Mouse (Mus musculus): ENCODE data around the gene Cyp19a1. TPM values are rescaled to one million over a fixed set of nuclear protein-coding genes. Genes with fewer than 3 reads are reported as not detected.

Cyp19a1 gene
- polyA plus RNA-seq, 1 experiment: not detected

DNA sequence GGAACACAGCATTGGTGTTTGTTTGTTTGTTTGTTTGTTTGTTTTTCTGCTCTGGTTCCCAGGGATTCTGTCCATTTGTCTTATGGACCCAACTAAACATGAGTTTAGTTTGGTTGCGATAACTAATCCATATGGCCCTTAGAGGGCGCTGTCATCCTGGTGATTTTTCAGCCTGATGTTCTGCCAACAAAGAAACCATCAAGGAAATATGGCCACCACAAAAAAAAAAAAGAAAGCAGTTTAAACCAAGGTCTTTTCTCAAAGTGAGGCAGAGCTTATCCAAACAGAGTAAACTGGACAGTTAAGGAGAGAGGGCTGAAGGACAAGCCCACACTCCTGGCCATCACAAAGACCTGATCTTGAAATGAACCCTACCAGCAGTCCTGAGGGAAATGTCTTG lies 86.6 kb downstream of the Cyp19a1 start:
- Histone ChIP-seq H3K36me3 (ENCODE audit: control insufficient read depth, insufficient read depth, low read length) (no peaks in the 10 kb centered on the region), H3K4me3 (ENCODE audit: extremely low read depth, insufficient read depth, insufficient read length) (no peak overlapping the region), H3K4me1 (ENCODE audit: control insufficient read depth, insufficient read depth, insufficient read length) (no peaks in the 10 kb centered on the region), H3K27me3 (ENCODE audit: control insufficient read depth, insufficient read depth, low read length) (no peaks in the 10 kb centered on the region), H3K27ac (ENCODE audit: insufficient read depth, low read length) (no peak overlapping the region)
- TF ChIP-seq POLR2A (IDR thresholded peaks at IDR 0.05; ENCODE audit: low read depth, low read length) (no peak), CTCF (IDR thresholded peaks at IDR 0.05; ENCODE audit: extremely low read depth, insufficient read depth, insufficient read length, insufficient replicate concordance) (no peak)
- DNase-seq (ENCODE audit: low read depth in 1 of 2, low spot score in 2 of 2): no peak
- 14% methylated on average over 2 of the region's 2 CpGs for WGBS

DNA sequence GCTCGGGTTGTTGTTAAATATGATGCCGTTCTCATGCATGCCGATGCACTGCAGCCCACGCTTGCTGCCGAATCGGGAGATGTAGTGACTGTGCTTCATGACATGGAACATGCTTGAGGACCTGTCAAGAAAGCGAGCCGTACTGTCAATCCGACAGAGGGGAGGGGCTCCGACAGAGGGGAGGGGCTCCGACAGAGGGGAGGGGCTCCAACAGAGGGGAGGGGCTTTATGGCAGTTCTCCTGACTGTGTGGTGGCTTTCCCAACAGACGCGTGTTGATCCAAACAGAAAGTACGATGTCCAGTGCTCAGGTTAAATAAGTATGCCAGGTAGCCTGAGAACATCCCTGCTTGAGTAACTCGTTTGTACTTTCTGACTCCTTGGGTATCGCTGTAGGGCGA lies 87.7 kb downstream of the Cyp19a1 start:
- no peaks in the 10 kb centered on the region for H3K4me1 ChIP-seq (ENCODE audit: control insufficient read depth, insufficient read depth, insufficient read length)
- TF ChIP-seq CTCF (IDR thresholded peaks at IDR 0.05; ENCODE audit: extremely low read depth, insufficient read depth, insufficient read length, insufficient replicate concordance) (no peak), POLR2A (IDR thresholded peaks at IDR 0.05; ENCODE audit: low read depth, low read length) (no peak)
- H3K27me3 ChIP-seq (ENCODE audit: control insufficient read depth, insufficient read depth, low read length): no peaks in the 10 kb centered on the region
- DNase-seq (ENCODE audit: low read depth in 1 of 2, low spot score in 2 of 2): no peak
- no peak overlapping the region for H3K4me3 ChIP-seq (ENCODE audit: extremely low read depth, insufficient read depth, insufficient read length)
- 78% methylated on average over 17 of the region's 17 CpGs for WGBS
- H3K36me3 ChIP-seq (ENCODE audit: control insufficient read depth, insufficient read depth, low read length): no peaks in the 10 kb centered on the region
- H3K27ac ChIP-seq (ENCODE audit: insufficient read depth, low read length): no peak overlapping the region

DNA sequence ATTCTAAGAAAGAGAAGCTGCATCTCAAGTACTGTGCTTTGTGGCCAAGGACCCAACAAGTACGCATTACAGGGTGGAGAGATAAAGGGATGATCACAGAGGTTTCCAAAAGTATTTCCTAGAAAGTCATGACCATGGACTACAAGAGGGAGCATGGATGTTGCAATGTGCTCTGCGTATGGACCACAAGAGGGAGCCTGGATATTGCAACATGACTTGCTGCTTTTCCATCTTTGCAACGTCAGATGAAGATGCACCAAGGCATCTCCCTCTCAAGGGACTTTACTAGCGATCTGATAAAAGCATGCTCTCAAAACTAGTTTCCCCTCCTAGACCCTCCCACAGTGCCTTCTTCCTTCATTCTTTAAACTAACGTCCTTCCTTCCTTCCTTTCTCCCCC lies 98.4 kb downstream of the Cyp19a1 start:
- Histone ChIP-seq H3K27ac (ENCODE audit: insufficient read depth, low read length) (no peak overlapping the region), H3K4me1 (ENCODE audit: control insufficient read depth, insufficient read depth, insufficient read length) (no peaks in the 10 kb centered on the region), H3K27me3 (ENCODE audit: control insufficient read depth, insufficient read depth, low read length) (no peaks in the 10 kb centered on the region; the same call in 1 of the 2 replicates), H3K4me3 (ENCODE audit: extremely low read depth, insufficient read depth, insufficient read length) (no peak overlapping the region), H3K36me3 (ENCODE audit: control insufficient read depth, insufficient read depth, low read length) (no peaks in the 10 kb centered on the region)
- WGBS: 44% methylated on average over 5 of the region's 5 CpGs
- no peak for TF ChIP-seq CTCF (IDR thresholded peaks at IDR 0.05; ENCODE audit: extremely low read depth, insufficient read depth, insufficient read length, insufficient replicate concordance)
- no peak for TF ChIP-seq POLR2A (IDR thresholded peaks at IDR 0.05; ENCODE audit: low read depth, low read length)
- no peak for DNase-seq (ENCODE audit: low read depth in 1 of 2, low spot score in 2 of 2)

DNA sequence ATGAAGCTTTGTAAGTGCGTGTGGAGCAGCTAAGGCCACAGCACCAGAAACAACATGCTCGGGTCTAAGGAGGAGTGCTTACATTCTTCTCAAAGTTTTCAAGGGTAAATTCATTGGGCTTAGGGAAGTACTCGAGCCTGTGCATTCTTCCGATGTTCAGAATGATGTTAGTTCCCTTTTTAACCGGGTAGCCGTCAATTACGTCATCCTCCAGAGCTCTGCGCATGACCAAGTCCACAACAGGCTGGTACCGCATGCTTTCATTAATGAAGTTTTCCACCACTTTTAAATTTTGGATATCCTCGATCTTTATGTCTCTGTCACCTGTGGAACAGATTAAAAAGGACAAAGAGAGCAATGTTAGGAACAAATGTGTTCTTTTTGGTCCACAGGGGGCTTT lies 99.5 kb downstream of the Cyp19a1 start:
- WGBS: 23% methylated on average over 10 of the region's 10 CpGs
- Histone ChIP-seq H3K36me3 (ENCODE audit: control insufficient read depth, insufficient read depth, low read length) (no peaks in the 10 kb centered on the region), H3K27ac (ENCODE audit: insufficient read depth, low read length) (no peak overlapping the region), H3K4me1 (ENCODE audit: control insufficient read depth, insufficient read depth, insufficient read length) (no peaks in the 10 kb centered on the region), H3K4me3 (ENCODE audit: extremely low read depth, insufficient read depth, insufficient read length) (no peak overlapping the region), H3K27me3 (ENCODE audit: control insufficient read depth, insufficient read depth, low read length) (no peaks in the 10 kb centered on the region; the same call in 1 of the 2 replicates)
- TF ChIP-seq POLR2A (IDR thresholded peaks at IDR 0.05; ENCODE audit: low read depth, low read length) (no peak), CTCF (IDR thresholded peaks at IDR 0.05; ENCODE audit: extremely low read depth, insufficient read depth, insufficient read length, insufficient replicate concordance) (no peak)
- no peak for DNase-seq (ENCODE audit: low read depth in 1 of 2, low spot score in 2 of 2)

DNA sequence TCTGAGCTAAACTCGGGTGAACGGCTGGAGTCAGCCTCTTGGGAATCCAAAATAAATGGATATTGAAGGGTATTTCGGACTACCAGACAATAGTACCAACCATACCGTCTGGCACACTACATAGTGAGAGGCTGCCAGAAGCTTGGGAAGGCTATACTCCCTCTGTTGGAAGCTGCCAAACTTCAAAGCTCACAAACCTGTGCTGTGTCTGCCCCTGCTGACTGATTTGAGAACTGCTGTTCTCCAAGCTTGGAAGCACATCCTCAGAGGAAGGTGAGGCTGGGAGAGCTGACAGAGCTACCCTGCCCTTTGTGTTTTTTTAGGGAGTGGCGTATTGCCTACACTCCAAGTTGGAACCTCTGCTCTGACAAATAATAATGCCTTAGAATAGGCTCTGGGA lies 104.8 kb downstream of the Cyp19a1 start:
- no peak for DNase-seq (ENCODE audit: low read depth in 1 of 2, low spot score in 2 of 2)
- WGBS: 81% methylated on average over 5 of the region's 5 CpGs
- Histone ChIP-seq H3K4me1 (ENCODE audit: control insufficient read depth, insufficient read depth, insufficient read length) (no peaks in the 10 kb centered on the region), H3K27me3 (ENCODE audit: control insufficient read depth, insufficient read depth, low read length) (no peaks in the 10 kb centered on the region), H3K4me3 (ENCODE audit: extremely low read depth, insufficient read depth, insufficient read length) (no peak overlapping the region), H3K27ac (ENCODE audit: insufficient read depth, low read length) (no peak overlapping the region), H3K36me3 (ENCODE audit: control insufficient read depth, insufficient read depth, low read length) (no peaks in the 10 kb centered on the region)
- no peak for TF ChIP-seq CTCF (IDR thresholded peaks at IDR 0.05; ENCODE audit: extremely low read depth, insufficient read depth, insufficient read length, insufficient replicate concordance)
- TF ChIP-seq POLR2A (IDR thresholded peaks at IDR 0.05; ENCODE audit: low read depth, low read length): no peak

DNA sequence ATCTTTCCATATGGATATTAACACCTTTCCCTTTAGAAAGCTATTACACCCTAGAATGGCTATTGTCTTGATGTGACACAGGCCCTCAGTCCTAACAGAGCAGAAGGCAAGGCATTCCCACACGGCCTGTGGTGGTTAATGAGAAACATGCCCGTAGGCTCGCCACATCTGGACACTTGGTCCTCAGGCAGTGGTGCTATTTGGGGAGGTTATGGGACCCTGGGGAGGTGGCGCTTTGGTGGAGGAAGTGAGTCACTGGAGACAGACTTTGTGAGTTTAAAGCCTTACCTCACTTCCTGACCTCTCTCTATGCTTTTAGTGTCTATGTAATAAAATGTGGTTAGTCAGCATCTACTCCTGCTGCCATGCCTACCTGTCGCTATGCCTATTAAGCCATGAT lies 114.2 kb downstream of the Cyp19a1 start:
- Histone ChIP-seq H3K27me3 (ENCODE audit: control insufficient read depth, insufficient read depth, low read length) (no peaks in the 10 kb centered on the region), H3K27ac (ENCODE audit: insufficient read depth, low read length) (no peak overlapping the region), H3K4me1 (ENCODE audit: control insufficient read depth, insufficient read depth, insufficient read length) (no peaks in the 10 kb centered on the region), H3K4me3 (ENCODE audit: extremely low read depth, insufficient read depth, insufficient read length) (no peak overlapping the region), H3K36me3 (ENCODE audit: control insufficient read depth, insufficient read depth, low read length) (no peaks in the 10 kb centered on the region)
- TF ChIP-seq CTCF (IDR thresholded peaks at IDR 0.05; ENCODE audit: extremely low read depth, insufficient read depth, insufficient read length, insufficient replicate concordance) (no peak), POLR2A (IDR thresholded peaks at IDR 0.05; ENCODE audit: low read depth, low read length) (no peak)
- 67% methylated on average over 5 of the region's 5 CpGs for WGBS
- DNase-seq (ENCODE audit: low read depth in 1 of 2, low spot score in 2 of 2): no peak

DNA sequence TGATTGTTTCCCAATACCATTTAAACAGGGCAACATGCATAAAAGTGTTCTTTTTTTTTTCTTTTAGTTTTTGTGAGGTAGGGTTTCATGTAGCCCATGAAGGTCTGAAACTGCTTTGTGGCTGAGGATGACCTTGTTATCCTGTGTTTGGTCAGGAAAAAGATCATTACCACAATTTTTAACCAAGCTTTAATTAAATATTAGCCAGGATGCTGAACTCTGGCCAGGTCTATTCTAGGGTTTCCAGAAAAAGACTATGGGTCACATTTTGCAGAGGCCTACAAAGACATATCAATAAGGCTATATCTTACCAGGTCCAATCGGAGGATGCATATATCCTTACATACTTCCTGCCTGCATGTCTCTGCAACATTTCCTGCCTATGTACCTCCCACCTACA lies 128.7 kb downstream of the Cyp19a1 start:
- Histone ChIP-seq H3K4me1 (ENCODE audit: control insufficient read depth, insufficient read depth, insufficient read length) (no peaks in the 10 kb centered on the region), H3K27ac (ENCODE audit: insufficient read depth, low read length) (no peak overlapping the region), H3K36me3 (ENCODE audit: control insufficient read depth, insufficient read depth, low read length) (no peaks in the 10 kb centered on the region), H3K27me3 (ENCODE audit: control insufficient read depth, insufficient read depth, low read length) (no peaks in the 10 kb centered on the region), H3K4me3 (ENCODE audit: extremely low read depth, insufficient read depth, insufficient read length) (no peak overlapping the region)
- WGBS: 85% methylated on average over 1 of the region's 1 CpGs
- TF ChIP-seq CTCF (IDR thresholded peaks at IDR 0.05; ENCODE audit: extremely low read depth, insufficient read depth, insufficient read length, insufficient replicate concordance) (no peak), POLR2A (IDR thresholded peaks at IDR 0.05; ENCODE audit: low read depth, low read length) (no peak)
- no peak for DNase-seq (ENCODE audit: low read depth in 1 of 2, low spot score in 2 of 2)

Other genes starting within 250 kb of the Cyp19a1 start
- 0.01 TPM in 1 of 2 replicates, not detected in the other for gene Tnfaip8l3, start 199.7 kb downstream of the Cyp19a1 start, polyA plus RNA-seq (2012; rRNA removed)
- gene Gldn, start 18.4 kb upstream of the Cyp19a1 start, polyA plus RNA-seq (2012; rRNA removed): 0.05 and 0.07 TPM in 2 replicates
- 1.0 and 2.0 TPM in 2 replicates for gene Dmxl2, start 233.5 kb upstream of the Cyp19a1 start, polyA plus RNA-seq (2012; rRNA removed)

All from spleen, adult 2 months (tissue).